Mouse (Mus musculus) megakaryocyte, embryonic 14.5 days (primary cell): ENCODE results near the gene C3ar1.

Experiments used
- FLI1 ChIP-seq: IDR thresholded peaks from 2 replicates; pipeline ENCODE4 v1.6.1; 2012; ENCODE audit warnings: low read length, inconsistent platforms, mixed read lengths
- GATA1 ChIP-seq: IDR thresholded peaks from 3 replicates; pipeline ENCODE4 v1.6.1; 2012; ENCODE audit warnings: mixed read lengths, low read length, inconsistent platforms, borderline replicate concordance

- no peak for TF ChIP-seq GATA1
- TF ChIP-seq FLI1 = no peak
Observed at GRCm38 (mm10) chr6:122810022-122810614, 45.8 kb downstream of the C3ar1 start.
